Mouse (Mus musculus) testis, adult 2 months (tissue): Measurements from ENCODE around the gene Wdr18.

Experiments
- CTCF ChIP-seq: fragments of 200-500 bp; IDR thresholded peaks from 2 replicates; pipeline ENCODE4 v1.5.1; 2012; ENCODE audit warnings: low read depth, mild to moderate bottlenecking, inconsistent platforms, low read length, moderate library complexity; ENCODE audit not compliant: control insufficient read depth, insufficient read depth, insufficient replicate concordance
- POLR2A ChIP-seq: fragments of 200-500 bp; IDR thresholded peaks from 2 replicates; pipeline ENCODE4 v1.6.1; 2012; ENCODE audit warnings: low read depth, mild to moderate bottlenecking, inconsistent platforms, low read length, moderate library complexity; ENCODE audit not compliant: control insufficient read depth

- TF ChIP-seq CTCF (no peak), POLR2A (no peak)
Measured at GRCm38 (mm10) chr10:79976071-79976721, 16.2 kb downstream of the Wdr18 start.
